ENCODE assay signal across 11 mouse cellular contexts in the genomic region with DNA sequence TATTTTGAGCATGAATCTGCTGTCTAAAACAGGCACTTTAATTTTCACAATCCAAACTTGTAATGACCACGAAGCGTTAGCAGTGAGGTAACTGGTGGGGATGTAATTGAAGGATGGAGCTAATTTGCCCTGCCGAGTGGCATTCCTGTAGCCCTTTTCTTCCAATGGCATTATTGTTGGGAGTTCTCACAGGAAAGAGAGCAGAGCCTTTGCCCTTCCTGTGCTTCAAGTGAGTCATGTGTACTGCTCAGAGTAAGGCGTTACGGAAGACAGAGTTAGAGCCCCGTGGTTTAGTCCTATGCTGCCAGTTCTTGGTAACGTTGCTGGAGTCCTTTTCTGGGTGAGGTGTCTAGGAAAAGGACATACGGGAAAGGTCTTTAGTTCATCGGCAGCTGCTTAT. TPM values are rescaled to one million over a fixed set of nuclear protein-coding genes. Genes with fewer than 3 reads are reported as not detected.
A peak's percentile ranks its signal among the peaks of the same experiment; 100 is the strongest.
DNase-seq lines count a peak whose midpoint lies in the region; ATAC-seq and TF ChIP-seq lines count a peak whose summit lies in the region.
"Had no signal": no experiment of that assay in that cellular context is flagged by ENCODE, and none has a peak within 500 bp of the region (broad histone marks: within the 10 kb centered on the region; RNA-seq: fewer than 3 reads in every experiment).

No protein-coding gene starts in this region.

- TF ChIP-seq CTCF in heart, adult 2 months (IDR thresholded peaks at IDR 0.05) = no peak
- no peak for TF ChIP-seq CTCF in lung, embryonic 14.5 days (IDR thresholded peaks at IDR 0.05; ENCODE audit: low read depth)
- TF ChIP-seq CTCF in olfactory bulb, adult 2 months (IDR thresholded peaks at IDR 0.05; ENCODE audit: insufficient read depth, low read depth, low read length) = no peak

- DNase-seq in heart, adult 2 months = no peak
- no peak for DNase-seq in heart, postnatal 10 days
- peak; percentile 34 for DNase-seq in lung, embryonic 14.5 days
- DNase-seq in lung, postnatal 10 days = no peak
- no peak for DNase-seq in cerebellum, adult 11 months
- no peak for DNase-seq in midbrain, embryonic 11.5 days (ENCODE audit: low spot score, missing footprints)
- DNase-seq: spleen, adult 18-20 months had no signal

- intact Hi-C loops in heart, adult 2 months (cut with DNase I) = no loop called here
- intact Hi-C loops in heart, postnatal 10 days (cut with DNase I) = loop anchor here (2.0 kb wide), 1 partner anchor 24 kb away; no protein-coding TSS in a partner anchor

- 18% methylated on average over 9 of the region's 9 CpGs for WGBS in heart, adult 2 months
- WGBS in lung, embryonic 14.5 days = 41% methylated on average over 9 of the region's 9 CpGs
- WGBS in embryonic facial prominence, embryonic 13.5 days = 40% methylated on average over 9 of the region's 9 CpGs
- WGBS in olfactory bulb, adult 2 months = 27% methylated on average over 9 of the region's 9 CpGs
- 47% methylated on average over 9 of the region's 9 CpGs for WGBS in midbrain, embryonic 11.5 days

- no peak overlapping the region for H3K4me2 ChIP-seq in lung, embryonic 14.5 days
- 0 out of 2 replicates have a peak overlapping the region, but pooled peaks have one; percentile 9 for H3K4me2 ChIP-seq in embryonic facial prominence, embryonic 13.5 days
- no peak overlapping the region for H3K4me2 ChIP-seq in midbrain, embryonic 11.5 days
- H3K4me2 ChIP-seq: embryonic facial prominence, embryonic 15.5 days; midbrain, embryonic 12.5 days had no signal

- peaks cover 9% of the 10 kb centered on the region for H3K79me2 ChIP-seq in heart, adult 2 months (replicated peaks; ENCODE audit: control insufficient read depth, insufficient read depth, low read length)

- H3K4me1 ChIP-seq in heart, adult 2 months (ENCODE audit: control insufficient read depth, insufficient read depth, low read length) = peaks cover 17% of the 10 kb centered on the region
- H3K4me1 ChIP-seq in lung, embryonic 14.5 days (ENCODE audit: insufficient read depth) = no peaks in the 10 kb centered on the region; the same call in 1 of the 2 replicates
- H3K4me1 ChIP-seq in embryonic facial prominence, embryonic 13.5 days = peaks cover 15% of the 10 kb centered on the region
- peaks cover 7% of the 10 kb centered on the region for H3K4me1 ChIP-seq in olfactory bulb, adult 2 months (ENCODE audit: control insufficient read depth, insufficient read depth, low read length)
- H3K4me1 ChIP-seq in midbrain, embryonic 11.5 days (ENCODE audit: control insufficient read depth, insufficient read depth, low read length) = no peaks in the 10 kb centered on the region

- H3K27me3 ChIP-seq in heart, adult 2 months (ENCODE audit: control insufficient read depth, insufficient read depth, low read length) = no peaks in the 10 kb centered on the region
- no peaks in the 10 kb centered on the region for H3K27me3 ChIP-seq in lung, embryonic 14.5 days (ENCODE audit: insufficient read depth, low read length)
- no peaks in the 10 kb centered on the region for H3K27me3 ChIP-seq in embryonic facial prominence, embryonic 13.5 days
- no peaks in the 10 kb centered on the region for H3K27me3 ChIP-seq in midbrain, embryonic 11.5 days (ENCODE audit: control insufficient read depth, insufficient read depth, low read length)
- H3K27me3 ChIP-seq: embryonic facial prominence, embryonic 15.5 days; midbrain, embryonic 12.5 days had no signal

- H3K4me3 ChIP-seq in heart, adult 2 months = 0 out of 2 replicates have a peak overlapping the region, but pooled peaks have one; percentile 6
- H3K4me3 ChIP-seq in lung, embryonic 14.5 days (ENCODE audit: low read depth, low read length) = no peak overlapping the region
- H3K4me3 ChIP-seq in embryonic facial prominence, embryonic 13.5 days = no peak overlapping the region
- no peak overlapping the region for H3K4me3 ChIP-seq in olfactory bulb, adult 2 months (ENCODE audit: insufficient read depth, low read depth, low read length)
- H3K4me3 ChIP-seq in midbrain, embryonic 11.5 days (ENCODE audit: low read depth, low read length) = no peak overlapping the region
- H3K4me3 ChIP-seq: embryonic facial prominence, embryonic 15.5 days; midbrain, embryonic 12.5 days had no signal

- peaks cover 41% of the 10 kb centered on the region for H3K36me3 ChIP-seq in heart, adult 2 months (ENCODE audit: control insufficient read depth, insufficient read depth, low read length)
- peaks cover 16% of the 10 kb centered on the region for H3K36me3 ChIP-seq in lung, embryonic 14.5 days (ENCODE audit: insufficient read depth)
- peaks cover 14% of the 10 kb centered on the region for H3K36me3 ChIP-seq in embryonic facial prominence, embryonic 13.5 days
- H3K36me3 ChIP-seq in midbrain, embryonic 11.5 days (ENCODE audit: control insufficient read depth, insufficient read depth, low read length) = no peaks in the 10 kb centered on the region; the same call in 1 of the 2 replicates

- no peak for TF ChIP-seq POLR2A in heart, adult 2 months (IDR thresholded peaks at IDR 0.05; ENCODE audit: insufficient read depth, low read depth, low read length)
- TF ChIP-seq POLR2A in olfactory bulb, adult 2 months (IDR thresholded peaks at IDR 0.05; ENCODE audit: insufficient read depth, low read depth, low read length) = no peak

- no peak for ATAC-seq in lung, embryonic 14.5 days (ENCODE audit: insufficient read depth)
- ATAC-seq in embryonic facial prominence, embryonic 13.5 days (ENCODE audit: insufficient number of reproducible peaks, insufficient read depth, low FRiP score, low TSS enrichment, low read depth) = no peak
- no peak for ATAC-seq in midbrain, embryonic 11.5 days (ENCODE audit: low FRiP score)

- 0 out of 2 replicates have a peak, but pooled peaks have one; percentile 25 for TF ChIP-seq EP300 in heart, adult 2 months (IDR thresholded peaks at IDR 0.05; ENCODE audit: insufficient read depth, low read depth, low read length)

- H3K9ac ChIP-seq in heart, adult 2 months (ENCODE audit: low read depth, low read length) = no peak overlapping the region
- H3K9ac ChIP-seq in lung, embryonic 14.5 days = no peak overlapping the region
- H3K9ac ChIP-seq in embryonic facial prominence, embryonic 13.5 days = no peak overlapping the region
- H3K9ac ChIP-seq in midbrain, embryonic 11.5 days (ENCODE audit: low read length) = no peak overlapping the region
- H3K9ac ChIP-seq: embryonic facial prominence, embryonic 15.5 days; midbrain, embryonic 12.5 days had no signal

- peak overlapping the region; percentile 52 for H3K27ac ChIP-seq in heart, adult 2 months
- H3K27ac ChIP-seq in lung, embryonic 14.5 days (ENCODE audit: low read depth) = no peak overlapping the region
- H3K27ac ChIP-seq in embryonic facial prominence, embryonic 13.5 days = no peak overlapping the region
- H3K27ac ChIP-seq in olfactory bulb, adult 2 months (ENCODE audit: insufficient read depth, low read depth, low read length) = peak overlapping the region; percentile 25; the same call in 1 of the 2 replicates
- no peak overlapping the region for H3K27ac ChIP-seq in midbrain, embryonic 11.5 days (ENCODE audit: low read depth, low read length)
- H3K27ac ChIP-seq: embryonic facial prominence, embryonic 15.5 days; midbrain, embryonic 12.5 days had no signal

- no peaks in the 10 kb centered on the region for H3K9me3 ChIP-seq in lung, embryonic 14.5 days (ENCODE audit: low read depth, low read length)
- H3K9me3 ChIP-seq in embryonic facial prominence, embryonic 13.5 days = no peaks in the 10 kb centered on the region
- no peaks in the 10 kb centered on the region for H3K9me3 ChIP-seq in midbrain, embryonic 11.5 days (ENCODE audit: control insufficient read depth, low read length)
- H3K9me3 ChIP-seq: embryonic facial prominence, embryonic 15.5 days; midbrain, embryonic 12.5 days had no signal

RNA-seq across cellular contexts. Expression of gene Plpp1, which starts 10.2 kb away (rescaled TPM):
- total RNA-seq in heart, adult 2 months (2021) = 10 to 100 TPM; 51.5 to 51.6 TPM
- 70.0 and 106 TPM in 2 replicates for polyA plus RNA-seq in heart, adult 2 months (2012; rRNA removed)
- 10 to 100 TPM; 89.0 to 90.0 TPM for total RNA-seq in heart, postnatal 10 days (2021)
- polyA plus RNA-seq in lung, embryonic 14.5 days (2014; fragmentation: Nextera tagmentation; extraction: Ambion mirVana) = 52.7 and 58.5 TPM in 2 replicates
- 46.9 and 51.8 TPM in 2 replicates for polyA plus RNA-seq in embryonic facial prominence, embryonic 13.5 days (2015; fragmentation: Nextera tagmentation; extraction: Ambion mirVana)
- not detected in 2 replicates for polyA plus RNA-seq in olfactory bulb, adult 2 months (2012; ENCODE audit: insufficient read depth, insufficient read length, low replicate concordance, missing spikeins)
- polyA plus RNA-seq in midbrain, embryonic 11.5 days (2014; fragmentation: Nextera tagmentation; extraction: Ambion mirVana) = 19.1 and 20.1 TPM in 2 replicates

Comparison
In these comparisons a context has a peak if more than half of its experiments do, and no peak if none do; other contexts are left out.
1. H3K27ac ChIP-seq: peak in heart, adult 2 months (single experiment) and olfactory bulb, adult 2 months (single experiment); none in lung, embryonic 14.5 days (single experiment), embryonic facial prominence, embryonic 13.5 days (single experiment) and midbrain, embryonic 11.5 days (single experiment).
2. RNA of gene Plpp1, which starts 10.2 kb away (polyA plus RNA-seq): 70.0 to 106 TPM in heart, adult 2 months, 52.7 to 58.5 TPM in lung, embryonic 14.5 days, 46.9 to 51.8 TPM in embryonic facial prominence, embryonic 13.5 days and 19.1 to 20.1 TPM in midbrain, embryonic 11.5 days; not detected in olfactory bulb, adult 2 months; every median in the first group is over 10 times any median in the second.